ENCODE assay signal across 22 mouse cellular contexts in genomic region chr9:22428666-22429410, GRCm38 (mm10). TPM values are rescaled to one million over a fixed set of nuclear protein-coding genes. Genes with fewer than 3 reads are reported as not detected.
DNase-seq lines count a peak whose midpoint lies in the region; ATAC-seq lines count a peak whose summit lies in the region.
"Had no signal": no experiment of that assay in that cellular context is flagged by ENCODE, and none has a peak within 500 bp of the region (broad histone marks: within the 10 kb centered on the region; RNA-seq: fewer than 3 reads in every experiment).

No protein-coding gene starts in this region.

- no peaks in the 10 kb centered on the region for H3K36me3 ChIP-seq in kidney, embryonic 14.5 days (ENCODE audit: control insufficient read depth, insufficient read depth, low read length)
- no peaks in the 10 kb centered on the region for H3K36me3 ChIP-seq in limb, embryonic 11.5 days (ENCODE audit: control insufficient read depth, insufficient read depth, low read length)
- H3K36me3 ChIP-seq: embryonic facial prominence, embryonic 13.5 days; heart, embryonic 13.5 days had no signal

- ATAC-seq in kidney, embryonic 14.5 days (ENCODE audit: low FRiP score, low TSS enrichment) = 0 out of 2 replicates have a peak, but pooled peaks have one; percentile 55
- peak; percentile 51; the same call in 1 of the 2 replicates for ATAC-seq in limb, embryonic 11.5 days (ENCODE audit: insufficient number of reproducible peaks, low FRiP score, low TSS enrichment, low read depth)
- no peak for ATAC-seq in activated CD4-positive, CD25-positive, alpha-beta regulatory T cell, adult 4 months
- ATAC-seq: forebrain, embryonic 13.5 days; forebrain, postnatal 0 days; inflammation-experienced regulatory T-cells, adult 6 months had no signal

- WGBS in kidney, embryonic 14.5 days = 70% methylated on average over 14 of the region's 14 CpGs
- 68% methylated on average over 14 of the region's 14 CpGs for WGBS in limb, embryonic 11.5 days

- DNase-seq in embryo, embryonic 11 days = peak; percentile 16
- no peak for DNase-seq in embryo, embryonic 9.5 days (ENCODE audit: extremely low spot score)
- DNase-seq in kidney, postnatal 14 days = no peak
- peak; percentile 9 for DNase-seq in 3T3-L1 (ENCODE audit: low read depth, low spot score)
- no peak for DNase-seq in limb, embryonic 11.5 days (ENCODE audit: low spot score)
- DNase-seq in urinary bladder, adult 18-20 months (ENCODE audit: low spot score in 2 of 2) = no peak
- DNase-seq: adrenal gland, adult 8-10 months; adrenal gland, postnatal 36 days; cerebellum, adult 8-10 months; gastrocnemius, adult 2 months; gastrocnemius, postnatal 25 days; heart, postnatal 4 days had no signal

- no peaks in the 10 kb centered on the region for H3K9me3 ChIP-seq in kidney, embryonic 14.5 days (ENCODE audit: control insufficient read depth, low read length)
- H3K9me3 ChIP-seq in limb, embryonic 11.5 days (ENCODE audit: control insufficient read depth, low read length) = no peaks in the 10 kb centered on the region
- H3K9me3 ChIP-seq: embryonic facial prominence, embryonic 13.5 days; forebrain, embryonic 13.5 days; heart, embryonic 13.5 days had no signal

- no peaks in the 10 kb centered on the region for H3K27me3 ChIP-seq in kidney, embryonic 14.5 days (ENCODE audit: control insufficient read depth, insufficient read depth, low read length)
- no peaks in the 10 kb centered on the region for H3K27me3 ChIP-seq in limb, embryonic 11.5 days (ENCODE audit: control insufficient read depth, insufficient read depth, low read length)
- H3K27me3 ChIP-seq: CH12.LX; embryonic facial prominence, embryonic 13.5 days; forebrain, embryonic 13.5 days; heart, embryonic 13.5 days had no signal

- no peak overlapping the region for H3K4me2 ChIP-seq in kidney, embryonic 14.5 days (replicated peaks; ENCODE audit: low read depth, low read length)
- no peak overlapping the region for H3K4me2 ChIP-seq in limb, embryonic 11.5 days (ENCODE audit: low read depth, severe bottlenecking)
- H3K4me2 ChIP-seq: forebrain, embryonic 13.5 days; hindbrain, embryonic 14.5 days had no signal

- no peak overlapping the region for H3K9ac ChIP-seq in kidney, embryonic 14.5 days (ENCODE audit: low read depth, low read length)
- H3K9ac ChIP-seq in limb, embryonic 11.5 days (ENCODE audit: low read length) = no peak overlapping the region
- H3K9ac ChIP-seq: embryonic facial prominence, embryonic 13.5 days; forebrain, embryonic 13.5 days; forebrain, postnatal 0 days; hindbrain, embryonic 14.5 days had no signal

- no peak overlapping the region for H3K4me3 ChIP-seq in kidney, embryonic 14.5 days (ENCODE audit: low read length)
- no peak overlapping the region for H3K4me3 ChIP-seq in limb, embryonic 11.5 days (ENCODE audit: low read depth, low read length)
- H3K4me3 ChIP-seq: embryonic facial prominence, embryonic 13.5 days; forebrain, embryonic 13.5 days; heart, embryonic 13.5 days had no signal

- no peak overlapping the region for H3K27ac ChIP-seq in kidney, embryonic 14.5 days (ENCODE audit: low read depth, low read length)
- no peak overlapping the region; the same call in 1 of the 2 replicates for H3K27ac ChIP-seq in limb, embryonic 11.5 days (replicated peaks; ENCODE audit: low read depth, low read length)
- H3K27ac ChIP-seq: embryonic facial prominence, embryonic 13.5 days; forebrain, embryonic 13.5 days; gastrocnemius, adult 2 months; heart, embryonic 13.5 days; hindbrain, embryonic 14.5 days had no signal

- H3K4me1 ChIP-seq in kidney, embryonic 14.5 days (ENCODE audit: control insufficient read depth, insufficient read depth, low read length) = peaks cover 20% of the 10 kb centered on the region
- peaks cover 3% of the 10 kb centered on the region; the same call in 1 of the 2 replicates for H3K4me1 ChIP-seq in limb, embryonic 11.5 days (ENCODE audit: control insufficient read depth, insufficient read depth, low read length)

RNA-seq across cellular contexts. Expression of gene 9530077C05Rik, which starts 17.5 kb away (rescaled TPM):
- 3.9 and 5.8 TPM in 2 replicates for polyA plus RNA-seq in kidney, embryonic 14.5 days (2014; fragmentation: Nextera tagmentation; extraction: Ambion mirVana)
- 6.9 and 8.8 TPM in 2 replicates for polyA plus RNA-seq in limb, embryonic 11.5 days (2014; fragmentation: Nextera tagmentation; extraction: Ambion mirVana)
- 1 to 10 TPM; 1.7 to 2.2 TPM for polyA plus RNA-seq in activated CD4-positive, CD25-positive, alpha-beta regulatory T cell, adult 4 months (2017; shearing (Covaris generic))

RNA-seq across cellular contexts. Expression of gene Gm17545, which starts 25.3 kb away (rescaled TPM):
- not detected in 2 replicates for polyA plus RNA-seq in kidney, embryonic 14.5 days (2014; fragmentation: Nextera tagmentation; extraction: Ambion mirVana)
- not detected in 2 replicates for polyA plus RNA-seq in limb, embryonic 11.5 days (2014; fragmentation: Nextera tagmentation; extraction: Ambion mirVana)
- not detected for polyA plus RNA-seq in activated CD4-positive, CD25-positive, alpha-beta regulatory T cell, adult 4 months (2017; shearing (Covaris generic))
- polyA plus RNA-seq: embryonic facial prominence, embryonic 13.5 days; forebrain, embryonic 13.5 days; forebrain, postnatal 0 days; heart, embryonic 13.5 days; heart, postnatal 0 days; hindbrain, embryonic 14.5 days; inflammation-experienced regulatory T-cells, adult 6 months had no signal

RNA-seq across cellular contexts. Expression of gene Anln, which starts 39.9 kb away (rescaled TPM):
- polyA plus RNA-seq in kidney, embryonic 14.5 days (2014; fragmentation: Nextera tagmentation; extraction: Ambion mirVana) = 34.6 and 54.3 TPM in 2 replicates
- 54.4 and 56.1 TPM in 2 replicates for polyA plus RNA-seq in limb, embryonic 11.5 days (2014; fragmentation: Nextera tagmentation; extraction: Ambion mirVana)
- 1 to 10 TPM; 2.6 to 2.8 TPM for polyA plus RNA-seq in activated CD4-positive, CD25-positive, alpha-beta regulatory T cell, adult 4 months (2017; shearing (Covaris generic))

RNA-seq across cellular contexts. Expression of gene Rp9, which starts 40.7 kb away (rescaled TPM):
- polyA plus RNA-seq in kidney, embryonic 14.5 days (2014; fragmentation: Nextera tagmentation; extraction: Ambion mirVana) = 72.1 and 86.0 TPM in 2 replicates
- 62.7 TPM in 2 replicates for polyA plus RNA-seq in limb, embryonic 11.5 days (2014; fragmentation: Nextera tagmentation; extraction: Ambion mirVana)
- polyA plus RNA-seq in activated CD4-positive, CD25-positive, alpha-beta regulatory T cell, adult 4 months (2017; shearing (Covaris generic)) = 10 to 100 TPM; 35.3 to 41.9 TPM

RNA-seq across cellular contexts. Expression of gene Bbs9, which starts 46.7 kb away (rescaled TPM):
- polyA plus RNA-seq in kidney, embryonic 14.5 days (2014; fragmentation: Nextera tagmentation; extraction: Ambion mirVana) = 6.2 and 12.3 TPM in 2 replicates
- polyA plus RNA-seq in limb, embryonic 11.5 days (2014; fragmentation: Nextera tagmentation; extraction: Ambion mirVana) = 15.5 and 15.9 TPM in 2 replicates
- 10 to 100 TPM; 10.7 to 15.1 TPM for polyA plus RNA-seq in activated CD4-positive, CD25-positive, alpha-beta regulatory T cell, adult 4 months (2017; shearing (Covaris generic))

Comparison
In these comparisons a context has a peak if more than half of its experiments do, and no peak if none do; other contexts are left out.
1. DNase-seq: peak in embryo, embryonic 11 days (single experiment) and 3T3-L1 (single experiment); none in embryo, embryonic 9.5 days (single experiment), kidney, postnatal 14 days (single experiment), limb, embryonic 11.5 days (single experiment) and urinary bladder, adult 18-20 months (0 of 2).